Mouse (Mus musculus): ENCODE results near the gene Yipf7. TPM values are rescaled to one million over a fixed set of nuclear protein-coding genes. Genes with fewer than 3 reads are reported as not detected.

The Yipf7 gene
- polyA plus RNA-seq (2017; shearing (Covaris generic)), result not detected

- ATAC-seq, result no peak
Measured at GRCm38 (mm10) chr5:69542489-69542888, at the start of gene Yipf7. TSS of gene Yipf7 (minus strand) at chr5:69542648.

GRCm38 (mm10) chr5:69591640-69592461, 49.4 kb upstream of the Yipf7 start, which contains the start of gene Gnpda2:
TSS of gene Gnpda2 (minus strand) at chr5:69592340.
- ATAC-seq, result peak; percentile 90

- peak; percentile 35 for ATAC-seq
Measured at GRCm38 (mm10) chr5:69557404-69557935, 15.0 kb upstream of the Yipf7 start.

- ATAC-seq, result peak; percentile 86
Measured at GRCm38 (mm10) chr5:69556628-69557403, 14.4 kb upstream of the Yipf7 start, which contains the start of gene Guf1. TSS of gene Guf1 (plus strand) at chr5:69556923.

- ATAC-seq, result no peak
Measured at GRCm38 (mm10) chr5:69541680-69542079, 768 bp downstream of the Yipf7 start.

- no peak for ATAC-seq
Measured at GRCm38 (mm10) chr5:69523944-69524343, 18.5 kb downstream of the Yipf7 start.

- peak; percentile 84 for ATAC-seq
Measured at GRCm38 (mm10) chr5:69522064-69522463, 20.4 kb downstream of the Yipf7 start.

- ATAC-seq, result peak; percentile 80
Measured at GRCm38 (mm10) chr5:69520661-69521278, 21.7 kb downstream of the Yipf7 start.

- no peak for ATAC-seq
Measured at GRCm38 (mm10) chr5:69512203-69512602, 30.2 kb downstream of the Yipf7 start.

- no peak for ATAC-seq
Measured at GRCm38 (mm10) chr5:69511631-69512030, 30.8 kb downstream of the Yipf7 start.

- ATAC-seq, result no peak
Measured at GRCm38 (mm10) chr5:69507045-69507444, 35.4 kb downstream of the Yipf7 start.

GRCm38 (mm10) chr5:69489046-69489445, 53.4 kb downstream of the Yipf7 start:
- no peak for ATAC-seq

- ATAC-seq, result no peak
Measured at GRCm38 (mm10) chr5:69467520-69467919, 74.9 kb downstream of the Yipf7 start.

Other genes with a start within 250 kb of the Yipf7 start
- not detected for gene Kctd8, start 201.0 kb downstream of the Yipf7 start, polyA plus RNA-seq (2017; shearing (Covaris generic))
- 1 to 10 TPM; 6.6 to 8.4 TPM for gene Guf1, start 14.3 kb upstream of the Yipf7 start, polyA plus RNA-seq (2017; shearing (Covaris generic))
- gene Gnpda2, start 49.7 kb upstream of the Yipf7 start, polyA plus RNA-seq (2017; shearing (Covaris generic)), result 10 to 100 TPM; 67.5 to 84.5 TPM